Comparison of ENCODE assay signal across 18 mouse cellular contexts in genomic region chr1:72815184-72815583, GRCm38 (mm10). TPM values are rescaled to one million over a fixed set of nuclear protein-coding genes. Genes with fewer than 3 reads are reported as not detected.
A peak's percentile ranks its signal among the peaks of the same experiment; 100 is the strongest.
DNase-seq lines count a peak whose midpoint lies in the region; ATAC-seq and TF ChIP-seq lines count a peak whose summit lies in the region.
"Had no signal": no experiment of that assay in that cellular context is flagged by ENCODE, and none has a peak within 500 bp of the region (broad histone marks: within the 10 kb centered on the region; RNA-seq: fewer than 3 reads in every experiment).

No protein-coding gene starts in this region.

- H3K9ac ChIP-seq in hindbrain, embryonic 12.5 days, result no peak overlapping the region
- H3K9ac ChIP-seq in limb, embryonic 13.5 days, result no peak overlapping the region
- no peak overlapping the region for H3K9ac ChIP-seq in stomach, embryonic 14.5 days (replicated peaks; ENCODE audit: low read depth, low read length)
- no peak overlapping the region for H3K9ac ChIP-seq in stomach, postnatal 0 days (ENCODE audit: low read length)
- H3K9ac ChIP-seq: liver, embryonic 14.5 days; neural tube, embryonic 13.5 days had no signal

- 70% methylated on average over 5 of the region's 5 CpGs for WGBS in hindbrain, embryonic 10.5 days
- WGBS in hindbrain, embryonic 12.5 days, result 55% methylated on average over 5 of the region's 5 CpGs
- WGBS in limb, embryonic 13.5 days, result 51% methylated on average over 5 of the region's 5 CpGs
- WGBS in limb, embryonic 10.5 days, result 77% methylated on average over 5 of the region's 5 CpGs
- WGBS in stomach, embryonic 14.5 days, result 58% methylated on average over 5 of the region's 5 CpGs
- 53% methylated on average over 5 of the region's 5 CpGs for WGBS in stomach, postnatal 0 days

- TF ChIP-seq CTCF in stomach, postnatal 0 days (IDR thresholded peaks at IDR 0.05; ENCODE audit: low read depth), result no peak

- DNase-seq in hindbrain, embryonic 10.5 days (ENCODE audit: low spot score), result no peak
- DNase-seq in limb, embryonic 10.5 days (ENCODE audit: low spot score), result no peak
- DNase-seq in stomach, postnatal 0 days (ENCODE audit: low spot score), result no peak
- no peak for DNase-seq in thymus, adult 18-20 months
- DNase-seq: adrenal gland, postnatal 10 days; cerebellum, adult 9-11 months; gastrocnemius, postnatal 14 days; heart, postnatal 36 days; kidney, adult 2 months; layer of hippocampus, adult 9-11 months; right cerebral cortex, adult 18-20 months had no signal

- ATAC-seq in hindbrain, embryonic 12.5 days (ENCODE audit: low FRiP score), result no peak
- peak; percentile 74 for ATAC-seq in limb, embryonic 13.5 days (ENCODE audit: low FRiP score, low read depth)
- peak; percentile 35; the same call in 1 of the 2 replicates for ATAC-seq in stomach, embryonic 14.5 days (ENCODE audit: insufficient number of reproducible peaks, insufficient read depth, low FRiP score, low read depth)
- ATAC-seq in stomach, postnatal 0 days (ENCODE audit: low FRiP score, low TSS enrichment), result no peak

- peaks cover 11% of the 10 kb centered on the region; the same call in 1 of the 2 replicates for H3K9me3 ChIP-seq in hindbrain, embryonic 10.5 days
- H3K9me3 ChIP-seq in hindbrain, embryonic 12.5 days (replicated peaks), result peaks cover 10% of the 10 kb centered on the region
- H3K9me3 ChIP-seq in limb, embryonic 13.5 days, result peaks cover 7% of the 10 kb centered on the region; the same call in 1 of the 2 replicates
- H3K9me3 ChIP-seq in limb, embryonic 10.5 days (replicated peaks), result no peaks in the 10 kb centered on the region
- H3K9me3 ChIP-seq in stomach, embryonic 14.5 days (ENCODE audit: control insufficient read depth, low read depth, low read length), result no peaks in the 10 kb centered on the region
- H3K9me3 ChIP-seq in stomach, postnatal 0 days (ENCODE audit: control insufficient read depth, low read length), result no peaks in the 10 kb centered on the region
- H3K9me3 ChIP-seq: heart, embryonic 10.5 days; neural tube, embryonic 13.5 days had no signal

- TF ChIP-seq EP300 in stomach, postnatal 0 days (optimal IDR thresholded peaks at IDR 0.05), result no peak

- H3K4me1 ChIP-seq in hindbrain, embryonic 10.5 days (replicated peaks), result peaks cover 34% of the 10 kb centered on the region
- peaks cover 30% of the 10 kb centered on the region for H3K4me1 ChIP-seq in hindbrain, embryonic 12.5 days
- peaks cover 23% of the 10 kb centered on the region for H3K4me1 ChIP-seq in limb, embryonic 13.5 days
- peaks cover 24% of the 10 kb centered on the region for H3K4me1 ChIP-seq in limb, embryonic 10.5 days
- H3K4me1 ChIP-seq in stomach, embryonic 14.5 days (ENCODE audit: control insufficient read depth, insufficient read depth, low read length), result peaks cover 14% of the 10 kb centered on the region
- H3K4me1 ChIP-seq in stomach, postnatal 0 days (replicated peaks; ENCODE audit: control insufficient read depth, insufficient read depth), result no peaks in the 10 kb centered on the region
- H3K4me1 ChIP-seq: megakaryocyte, embryonic 14.5 days had no signal

- H3K36me3 ChIP-seq in hindbrain, embryonic 10.5 days, result 0 out of 2 replicates have a peak, but pooled peaks cover 6% of the 10 kb centered on the region
- no peaks in the 10 kb centered on the region for H3K36me3 ChIP-seq in hindbrain, embryonic 12.5 days
- H3K36me3 ChIP-seq in limb, embryonic 13.5 days, result no peaks in the 10 kb centered on the region
- no peaks in the 10 kb centered on the region for H3K36me3 ChIP-seq in limb, embryonic 10.5 days
- no peaks in the 10 kb centered on the region for H3K36me3 ChIP-seq in stomach, embryonic 14.5 days (ENCODE audit: control insufficient read depth, insufficient read depth, low read length)
- no peaks in the 10 kb centered on the region for H3K36me3 ChIP-seq in stomach, postnatal 0 days (ENCODE audit: control insufficient read depth, insufficient read depth, low read length)
- H3K36me3 ChIP-seq: heart, embryonic 10.5 days; neural tube, embryonic 13.5 days had no signal

- H3K27ac ChIP-seq in hindbrain, embryonic 10.5 days, result peak overlapping the region; percentile 56
- H3K27ac ChIP-seq in hindbrain, embryonic 12.5 days, result no peak overlapping the region
- H3K27ac ChIP-seq in limb, embryonic 13.5 days, result no peak overlapping the region
- no peak overlapping the region for H3K27ac ChIP-seq in limb, embryonic 10.5 days
- H3K27ac ChIP-seq in stomach, embryonic 14.5 days (ENCODE audit: low read length), result no peak overlapping the region
- H3K27ac ChIP-seq in stomach, postnatal 0 days (replicated peaks), result no peak overlapping the region
- H3K27ac ChIP-seq: liver, embryonic 14.5 days had no signal

- H3K4me3 ChIP-seq in hindbrain, embryonic 10.5 days, result no peak overlapping the region
- H3K4me3 ChIP-seq in hindbrain, embryonic 12.5 days, result no peak overlapping the region
- H3K4me3 ChIP-seq in limb, embryonic 13.5 days, result no peak overlapping the region
- H3K4me3 ChIP-seq in limb, embryonic 10.5 days, result no peak overlapping the region
- no peak overlapping the region for H3K4me3 ChIP-seq in stomach, embryonic 14.5 days (ENCODE audit: low read depth, low read length)
- no peak overlapping the region for H3K4me3 ChIP-seq in stomach, postnatal 0 days (ENCODE audit: low read depth, low read length)
- H3K4me3 ChIP-seq: heart, embryonic 10.5 days; megakaryocyte, embryonic 14.5 days; neural tube, embryonic 13.5 days had no signal

- H3K4me2 ChIP-seq in hindbrain, embryonic 12.5 days (replicated peaks), result no peak overlapping the region
- H3K4me2 ChIP-seq in limb, embryonic 13.5 days (replicated peaks), result no peak overlapping the region
- H3K4me2 ChIP-seq in stomach, embryonic 14.5 days (replicated peaks; ENCODE audit: low read depth, low read length), result no peak overlapping the region
- no peak overlapping the region for H3K4me2 ChIP-seq in stomach, postnatal 0 days (replicated peaks; ENCODE audit: low read depth)
- H3K4me2 ChIP-seq: neural tube, embryonic 13.5 days had no signal

- H3K27me3 ChIP-seq in hindbrain, embryonic 10.5 days (ENCODE audit: insufficient read depth, poor library complexity, severe bottlenecking), result peaks cover 5% of the 10 kb centered on the region; the same call in 1 of the 2 replicates
- H3K27me3 ChIP-seq in hindbrain, embryonic 12.5 days, result peaks cover 3% of the 10 kb centered on the region; the same call in 1 of the 2 replicates
- H3K27me3 ChIP-seq in limb, embryonic 13.5 days, result no peaks in the 10 kb centered on the region
- no peaks in the 10 kb centered on the region for H3K27me3 ChIP-seq in limb, embryonic 10.5 days (ENCODE audit: low read depth, poor library complexity, severe bottlenecking)
- no peaks in the 10 kb centered on the region for H3K27me3 ChIP-seq in stomach, embryonic 14.5 days (ENCODE audit: control insufficient read depth, insufficient read depth, low read length)
- no peaks in the 10 kb centered on the region for H3K27me3 ChIP-seq in stomach, postnatal 0 days (ENCODE audit: control insufficient read depth, insufficient read depth, low read length)
- H3K27me3 ChIP-seq: megakaryocyte, embryonic 14.5 days; neural tube, embryonic 13.5 days had no signal

RNA-seq across cellular contexts. Expression of gene Igfbp2, which starts 9.1 kb away (rescaled TPM):
- polyA plus RNA-seq in hindbrain, embryonic 10.5 days (2016; fragmentation: Nextera tagmentation; extraction: Ambion mirVana), result 493 and 750 TPM in 2 replicates
- 548 and 549 TPM in 2 replicates for polyA plus RNA-seq in hindbrain, embryonic 12.5 days (2016; fragmentation: Nextera tagmentation; extraction: Ambion mirVana)
- 344 and 367 TPM in 2 replicates for polyA plus RNA-seq in limb, embryonic 13.5 days (2015; fragmentation: Nextera tagmentation; extraction: Ambion mirVana)
- polyA plus RNA-seq in limb, embryonic 10.5 days (2016; fragmentation: Nextera tagmentation; extraction: Ambion mirVana), result 198 and 264 TPM in 2 replicates
- 631 and 633 TPM in 2 replicates for polyA plus RNA-seq in stomach, embryonic 14.5 days (2014; fragmentation: Nextera tagmentation; extraction: Ambion mirVana)
- 304 and 499 TPM in 2 replicates for polyA plus RNA-seq in stomach, postnatal 0 days (2015; fragmentation: Nextera tagmentation; extraction: Ambion mirVana)

RNA-seq across cellular contexts. Expression of gene Igfbp5, which starts 59.5 kb away (rescaled TPM):
- polyA plus RNA-seq in hindbrain, embryonic 10.5 days (2016; fragmentation: Nextera tagmentation; extraction: Ambion mirVana), result 35.4 and 40.7 TPM in 2 replicates
- polyA plus RNA-seq in hindbrain, embryonic 12.5 days (2016; fragmentation: Nextera tagmentation; extraction: Ambion mirVana), result 69.6 and 99.7 TPM in 2 replicates
- 129 and 140 TPM in 2 replicates for polyA plus RNA-seq in limb, embryonic 13.5 days (2015; fragmentation: Nextera tagmentation; extraction: Ambion mirVana)
- polyA plus RNA-seq in limb, embryonic 10.5 days (2016; fragmentation: Nextera tagmentation; extraction: Ambion mirVana), result 44.4 and 55.4 TPM in 2 replicates
- polyA plus RNA-seq in stomach, embryonic 14.5 days (2014; fragmentation: Nextera tagmentation; extraction: Ambion mirVana), result 126 and 127 TPM in 2 replicates
- polyA plus RNA-seq in stomach, postnatal 0 days (2015; fragmentation: Nextera tagmentation; extraction: Ambion mirVana), result 37.8 and 44.2 TPM in 2 replicates

Comparison
In these comparisons a context has a peak if more than half of its experiments do, and no peak if none do; other contexts are left out.
1. ATAC-seq: peak in limb, embryonic 13.5 days (single experiment) and stomach, embryonic 14.5 days (single experiment); none in hindbrain, embryonic 12.5 days (single experiment) and stomach, postnatal 0 days (single experiment).